Mouse (Mus musculus) hindbrain, embryonic 13.5 days (tissue): ENCODE data around the gene Nfkbil1. TPM values are rescaled to one million over a fixed set of nuclear protein-coding genes. Genes with fewer than 3 reads are reported as not detected.

Source experiments
- ATAC-seq: fragments of 200-750 bp; cut with Nextera tagmentation; 2 replicates; pipeline ENCODE4 v1.8.0; 2017; ENCODE audit warnings: moderate TSS enrichment; ENCODE audit not compliant: low FRiP score
- H3K27ac ChIP-seq: fragments of 300-500 bp; sonication (generic); 2 replicates; pipeline ENCODE4 v1.5.1; 2015; ENCODE audit warnings: inconsistent platforms, mild to moderate bottlenecking, moderate library complexity
- H3K27me3 ChIP-seq: fragments of 300-500 bp; sonication (generic); 2 replicates; pipeline ENCODE4 v1.6.1; 2015; ENCODE audit warnings: mild to moderate bottlenecking, inconsistent platforms
- H3K36me3 ChIP-seq: fragments of 300-500 bp; sonication (generic); 2 replicates; pipeline ENCODE4 v1.6.1; 2015; ENCODE audit warnings: mild to moderate bottlenecking, inconsistent platforms
- H3K4me1 ChIP-seq: fragments of 300-500 bp; sonication (generic); replicated peaks from 2 replicates; pipeline ENCODE4 v1.6.1; 2015; ENCODE audit warnings: inconsistent platforms
- H3K4me2 ChIP-seq: fragments of 300-500 bp; sonication (generic); 2 replicates; pipeline ENCODE4 v1.6.1; 2015; ENCODE audit warnings: inconsistent platforms, mild to moderate bottlenecking, moderate library complexity
- H3K4me3 ChIP-seq: fragments of 300-500 bp; sonication (generic); 2 replicates; pipeline ENCODE4 v1.5.1; 2015; ENCODE audit warnings: mild to moderate bottlenecking, inconsistent platforms
- H3K9ac ChIP-seq: fragments of 300-500 bp; sonication (generic); 2 replicates; pipeline ENCODE4 v1.6.1; 2015; ENCODE audit warnings: mild to moderate bottlenecking, inconsistent platforms
- H3K9me3 ChIP-seq: fragments of 300-500 bp; sonication (generic); 2 replicates; pipeline ENCODE4 v1.6.1; 2016; ENCODE audit warnings: inconsistent platforms
- WGBS: fragments of 180-500 bp; shearing (Covaris S2); methylation state at CpG from one replicate; pipeline ENCODE4 v1.1.7; 2015; 5-methylcytosine and 5-hydroxymethylcytosine counted together
- polyA plus RNA-seq: library from polyadenylated mRNA; unstranded; fragments of >200 nt; fragmentation: Nextera tagmentation; extraction: Ambion mirVana; gene quantifications from 2 replicates; pipeline ENCODE4 v1.2.1, GENCODE M21; 2015

Nfkbil1 gene
- polyA plus RNA-seq, 1 experiment from 2014 or later, result 10.8 TPM

- H3K4me2 ChIP-seq, result no peak within 1 kb of the TSS
- H3K4me1 ChIP-seq, result 0 out of 2 replicates have a peak, but pooled peaks cover 4% of the 10 kb centered on the region
- no peak within 1 kb of the TSS for H3K4me3 ChIP-seq
- no peak within 1 kb of the TSS for H3K27ac ChIP-seq
- peak within 1 kb of the TSS; percentile 29; the same call in 1 of the 2 replicates for H3K9ac ChIP-seq
- H3K36me3 ChIP-seq, result no peaks in the 10 kb centered on the region
- peaks cover 55% of the 10 kb centered on the region for H3K27me3 ChIP-seq
- ATAC-seq, result no peak
- H3K9me3 ChIP-seq, result no peaks in the 10 kb centered on the region
- WGBS, result 35% methylated on average over 20 of the region's 20 CpGs
Measured at GRCm38 (mm10) chr17:35204494-35205379, 30.9 kb downstream of the Nfkbil1 start, which contains the start of gene Lta. TSS of gene Lta (minus strand) at chr17:35205351.

GRCm38 (mm10) chr17:35202442-35202841 lies 33.1 kb downstream of the Nfkbil1 start:
- H3K9me3 ChIP-seq, result no peaks in the 10 kb centered on the region
- H3K4me1 ChIP-seq, result 0 out of 2 replicates have a peak, but pooled peaks cover 4% of the 10 kb centered on the region
- 81% methylated on average over 4 of the region's 4 CpGs for WGBS
- no peak overlapping the region for H3K4me2 ChIP-seq
- no peak overlapping the region for H3K9ac ChIP-seq
- ATAC-seq, result no peak
- no peaks in the 10 kb centered on the region for H3K36me3 ChIP-seq
- H3K4me3 ChIP-seq, result no peak overlapping the region
- peaks cover 69% of the 10 kb centered on the region for H3K27me3 ChIP-seq
- no peak overlapping the region for H3K27ac ChIP-seq

GRCm38 (mm10) chr17:35201787-35202186 lies 33.8 kb downstream of the Nfkbil1 start, which contains the start of gene Tnf:
TSS of gene Tnf (minus strand) at chr17:35202007.
- H3K9me3 ChIP-seq, result no peaks in the 10 kb centered on the region
- no peak within 1 kb of the TSS for H3K27ac ChIP-seq
- no peak for ATAC-seq
- H3K9ac ChIP-seq, result no peak within 1 kb of the TSS
- 0 out of 2 replicates have a peak, but pooled peaks cover 4% of the 10 kb centered on the region for H3K4me1 ChIP-seq
- H3K27me3 ChIP-seq, result peaks cover 76% of the 10 kb centered on the region
- H3K36me3 ChIP-seq, result no peaks in the 10 kb centered on the region
- no peak within 1 kb of the TSS for H3K4me2 ChIP-seq
- 52% methylated on average over 13 of the region's 13 CpGs for WGBS
- no peak within 1 kb of the TSS for H3K4me3 ChIP-seq

- peaks cover 82% of the 10 kb centered on the region for H3K27me3 ChIP-seq
- 75% methylated on average over 11 of the region's 11 CpGs for WGBS
- no peak for ATAC-seq
Measured at GRCm38 (mm10) chr17:35201128-35201527, 34.5 kb downstream of the Nfkbil1 start.

GRCm38 (mm10) chr17:35200398-35200797 lies 35.2 kb downstream of the Nfkbil1 start:
- no peak overlapping the region for H3K4me3 ChIP-seq
- ATAC-seq, result no peak
- peaks cover 89% of the 10 kb centered on the region for H3K27me3 ChIP-seq
- no peak overlapping the region for H3K4me2 ChIP-seq
- peaks cover 13% of the 10 kb centered on the region for H3K4me1 ChIP-seq
- no peaks in the 10 kb centered on the region for H3K9me3 ChIP-seq
- 89% methylated on average over 11 of the region's 11 CpGs for WGBS
- no peak overlapping the region for H3K27ac ChIP-seq
- H3K9ac ChIP-seq, result no peak overlapping the region
- no peaks in the 10 kb centered on the region for H3K36me3 ChIP-seq

More at GRCm38 (mm10) chr17:35201128-35201527, 34.5 kb downstream of the Nfkbil1 start:
- Histone ChIP-seq H3K4me2 (no peak overlapping the region), H3K9me3 (no peaks in the 10 kb centered on the region), H3K4me1 (peaks cover 6% of the 10 kb centered on the region), H3K9ac (no peak overlapping the region), H3K27ac (no peak overlapping the region), H3K36me3 (no peaks in the 10 kb centered on the region), H3K4me3 (no peak overlapping the region)

GRCm38 (mm10) chr17:35198946-35199345 lies 36.6 kb downstream of the Nfkbil1 start:
- Histone ChIP-seq H3K27ac (no peak overlapping the region), H3K4me2 (no peak overlapping the region), H3K36me3 (no peaks in the 10 kb centered on the region), H3K9ac (no peak overlapping the region), H3K9me3 (no peaks in the 10 kb centered on the region), H3K4me3 (no peak overlapping the region), H3K4me1 (peaks cover 18% of the 10 kb centered on the region), H3K27me3 (peaks cover 90% of the 10 kb centered on the region)
- no peak for ATAC-seq
- 32% methylated on average over 8 of the region's 8 CpGs for WGBS

- H3K4me3 ChIP-seq, result no peak overlapping the region
- H3K4me1 ChIP-seq, result peaks cover 18% of the 10 kb centered on the region
- no peak for ATAC-seq
- H3K27me3 ChIP-seq, result peaks cover 87% of the 10 kb centered on the region
- no peaks in the 10 kb centered on the region for H3K9me3 ChIP-seq
- H3K4me2 ChIP-seq, result no peak overlapping the region
- H3K9ac ChIP-seq, result no peak overlapping the region
- H3K27ac ChIP-seq, result no peak overlapping the region
- 73% methylated on average over 7 of the region's 7 CpGs for whole genome bisulfite sequencing
- no peaks in the 10 kb centered on the region for H3K36me3 ChIP-seq
Measured at GRCm38 (mm10) chr17:35198029-35198428, 37.6 kb downstream of the Nfkbil1 start.

- Histone ChIP-seq H3K9ac (no peak overlapping the region), H3K4me3 (no peak overlapping the region), H3K4me2 (no peak overlapping the region), H3K27me3 (peaks cover 78% of the 10 kb centered on the region), H3K4me1 (peaks cover 18% of the 10 kb centered on the region), H3K27ac (no peak overlapping the region), H3K36me3 (no peaks in the 10 kb centered on the region), H3K9me3 (no peaks in the 10 kb centered on the region)
- 48% methylated on average over 6 of the region's 6 CpGs for WGBS
- no peak for ATAC-seq
Measured at GRCm38 (mm10) chr17:35197126-35197525, 38.5 kb downstream of the Nfkbil1 start.

- H3K27ac ChIP-seq, result no peak overlapping the region
- 31% methylated on average over 9 of the region's 9 CpGs for WGBS
- peaks cover 69% of the 10 kb centered on the region for H3K27me3 ChIP-seq
- no peaks in the 10 kb centered on the region for H3K36me3 ChIP-seq
- H3K4me3 ChIP-seq, result peak overlapping the region; percentile 40
- H3K9me3 ChIP-seq, result no peaks in the 10 kb centered on the region
- no peak for ATAC-seq
- no peak overlapping the region for H3K9ac ChIP-seq
- H3K4me2 ChIP-seq, result peak overlapping the region; percentile 65
- H3K4me1 ChIP-seq, result peaks cover 18% of the 10 kb centered on the region
Measured at GRCm38 (mm10) chr17:35196321-35196641, 39.3 kb downstream of the Nfkbil1 start.

GRCm38 (mm10) chr17:35195631-35196320 lies 39.8 kb downstream of the Nfkbil1 start:
- peaks cover 18% of the 10 kb centered on the region for H3K4me1 ChIP-seq
- H3K36me3 ChIP-seq, result no peaks in the 10 kb centered on the region
- H3K9ac ChIP-seq, result peak overlapping the region; percentile 62
- no peak overlapping the region for H3K27ac ChIP-seq
- WGBS, result 1% methylated on average over 66 of the region's 66 CpGs
- H3K4me3 ChIP-seq, result peak overlapping the region; percentile 40
- ATAC-seq, result peak; percentile 57; the same call in 1 of the 2 replicates
- H3K27me3 ChIP-seq, result peaks cover 64% of the 10 kb centered on the region
- peak overlapping the region; percentile 65 for H3K4me2 ChIP-seq
- H3K9me3 ChIP-seq, result no peaks in the 10 kb centered on the region

- 41% methylated on average over 19 of the region's 19 CpGs for WGBS
- ATAC-seq, result no peak
- H3K9ac ChIP-seq, result peak overlapping the region; percentile 62
Measured at GRCm38 (mm10) chr17:35194844-35195630, 40.6 kb downstream of the Nfkbil1 start.

More at GRCm38 (mm10) chr17:35194844-35195630, 40.6 kb downstream of the Nfkbil1 start:
- Histone ChIP-seq H3K27ac (no peak overlapping the region), H3K9me3 (no peaks in the 10 kb centered on the region), H3K36me3 (no peaks in the 10 kb centered on the region), H3K4me3 (peak overlapping the region; percentile 40), H3K27me3 (peaks cover 57% of the 10 kb centered on the region), H3K4me1 (peaks cover 18% of the 10 kb centered on the region), H3K4me2 (peak overlapping the region; percentile 65)
